Mouse (Mus musculus): ENCODE data around the gene Relt. TPM values are rescaled to one million over a fixed set of nuclear protein-coding genes. Genes with fewer than 3 reads are reported as not detected.

Gene Relt
- total RNA-seq (2017) = 5.5 and 18.3 TPM in 2 replicates

DNA sequence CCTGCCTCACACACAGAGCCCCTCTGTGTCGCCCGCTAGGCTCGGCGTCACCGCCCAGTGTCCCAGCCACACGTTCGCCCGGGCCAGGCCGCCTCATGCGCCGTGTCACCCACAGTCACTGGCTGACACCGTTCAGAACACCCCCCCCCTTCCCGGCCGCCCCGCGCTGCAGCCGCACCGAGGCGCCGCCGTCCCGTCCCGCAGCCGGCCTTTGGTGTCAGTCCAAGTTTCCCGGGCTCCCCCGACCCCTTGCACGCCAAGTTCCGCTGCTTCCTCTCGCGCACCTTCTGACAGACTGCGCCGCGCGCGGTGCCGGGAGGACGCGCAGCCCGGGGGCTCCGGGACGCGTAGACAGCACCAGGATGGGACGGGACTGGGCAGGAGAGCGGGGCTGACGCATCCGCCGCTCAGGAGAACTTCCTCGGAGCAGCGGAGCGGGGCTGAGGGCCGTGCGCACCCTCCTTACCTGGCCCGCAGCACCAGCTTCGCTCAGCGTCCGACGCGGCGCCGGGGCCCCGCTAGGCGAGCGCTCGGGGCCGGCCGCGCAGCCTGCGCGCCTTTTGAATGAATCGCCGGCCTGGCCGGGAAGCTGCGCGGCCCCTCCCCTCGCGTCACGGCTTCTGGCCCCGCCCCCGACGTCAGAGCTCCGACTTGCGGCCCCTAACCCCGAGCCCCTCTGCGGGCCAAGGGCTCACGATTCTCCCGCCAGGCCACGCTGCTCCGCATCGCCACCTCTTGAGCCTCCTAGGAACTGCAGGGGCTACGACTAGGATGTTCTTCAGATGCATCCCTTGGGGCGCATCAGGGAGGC lies at the start of gene Relt:
Gene Relt (minus strand): TSS at position 619 of the 811 bp plus-strand sequence.
- ATAC-seq (replicated peaks; ENCODE audit: low read depth, poor library complexity, severe bottlenecking) = peak; percentile 91

DNA sequence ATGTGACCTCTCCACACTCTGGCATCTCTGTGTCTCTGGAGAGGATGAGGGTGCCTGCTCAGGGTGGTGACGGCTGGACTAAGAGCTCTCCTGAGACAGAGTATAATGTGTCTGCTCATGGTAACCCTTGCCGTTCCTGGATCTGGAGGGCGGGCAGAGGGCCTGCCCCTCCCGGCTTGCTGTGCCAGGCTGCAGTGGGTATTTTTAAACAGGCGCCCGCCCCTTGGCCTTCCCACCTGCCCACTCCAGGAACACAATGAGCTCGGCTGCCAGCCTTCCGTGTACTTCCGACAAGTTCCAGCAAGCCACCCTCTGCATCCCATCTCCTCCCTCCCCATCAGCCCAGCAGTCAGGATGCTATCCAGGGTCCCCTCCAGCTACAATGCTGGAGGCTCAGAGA lies 48.5 kb upstream of the Relt start:
- no peak for ATAC-seq (replicated peaks; ENCODE audit: low read depth, poor library complexity, severe bottlenecking)

DNA sequence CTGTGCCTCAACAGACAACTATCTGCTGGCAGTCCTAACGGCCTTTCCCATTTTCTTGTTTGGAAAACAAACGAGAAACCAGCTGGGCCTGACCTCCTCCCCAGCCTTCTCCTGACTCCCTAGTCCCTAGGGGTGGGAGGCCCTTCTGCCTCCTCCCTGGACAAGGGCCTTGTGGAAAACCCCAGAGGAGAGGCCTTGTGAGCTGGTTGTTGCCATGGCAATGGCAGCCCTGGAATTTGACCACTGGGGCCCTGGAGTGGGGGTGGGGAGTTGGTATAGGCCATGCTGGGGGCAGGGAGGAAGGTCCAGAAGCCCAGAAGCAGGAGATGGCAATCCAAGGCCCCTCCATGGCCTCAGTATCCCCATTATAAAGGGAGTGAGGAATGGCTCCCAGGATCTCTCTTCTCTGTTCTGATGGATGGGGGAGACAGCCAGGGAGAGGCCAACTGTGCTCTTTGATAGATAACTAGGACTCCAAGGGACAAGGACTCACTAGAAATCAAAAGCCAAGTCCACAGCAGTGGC lies 48.1 kb upstream of the Relt start:
- ATAC-seq (replicated peaks; ENCODE audit: low read depth, poor library complexity, severe bottlenecking) = no peak

DNA sequence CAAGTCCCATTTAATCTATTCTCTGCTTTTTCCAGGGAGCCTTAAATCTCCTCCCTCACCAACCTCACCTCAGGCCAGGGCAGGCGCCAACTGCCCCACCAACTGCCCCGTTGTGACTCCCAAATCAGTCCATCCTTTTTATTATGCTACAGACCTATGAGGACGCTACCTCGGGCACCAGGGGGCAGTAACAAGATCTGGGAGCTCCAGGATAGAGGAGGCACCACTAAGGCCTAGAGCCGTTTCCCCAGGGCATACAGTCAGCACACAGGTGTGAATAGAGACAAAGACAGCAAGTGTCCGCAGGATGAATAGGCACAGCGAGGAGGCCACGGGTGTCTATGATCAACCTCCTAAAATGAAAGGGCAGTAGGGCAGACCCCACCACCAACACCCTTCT lies 45.3 kb upstream of the Relt start:
- 0 out of 2 replicates have a peak, but pooled peaks have one; percentile 27 for ATAC-seq (replicated peaks; ENCODE audit: low read depth, poor library complexity, severe bottlenecking)

DNA sequence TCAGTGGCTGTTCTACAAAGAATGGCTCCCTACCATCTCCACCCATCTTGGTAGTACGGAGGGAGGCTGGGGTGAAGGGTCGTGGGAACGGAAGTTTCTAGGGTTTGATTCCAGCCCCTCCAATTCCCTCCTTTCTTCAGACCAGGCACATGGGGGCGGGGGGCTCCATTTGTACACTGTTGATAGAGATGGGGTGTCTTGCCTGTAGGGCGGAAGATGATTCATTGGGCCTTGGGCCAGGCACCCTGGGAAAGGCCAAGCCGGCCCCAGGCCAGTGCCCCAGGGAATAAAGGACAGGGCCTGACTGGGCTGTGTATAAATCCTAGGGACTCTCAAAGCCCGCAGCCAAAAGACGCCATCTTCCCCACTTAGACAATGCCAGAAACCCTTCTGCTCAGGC lies 44.8 kb upstream of the Relt start:
- ATAC-seq (replicated peaks; ENCODE audit: low read depth, poor library complexity, severe bottlenecking) = no peak

DNA sequence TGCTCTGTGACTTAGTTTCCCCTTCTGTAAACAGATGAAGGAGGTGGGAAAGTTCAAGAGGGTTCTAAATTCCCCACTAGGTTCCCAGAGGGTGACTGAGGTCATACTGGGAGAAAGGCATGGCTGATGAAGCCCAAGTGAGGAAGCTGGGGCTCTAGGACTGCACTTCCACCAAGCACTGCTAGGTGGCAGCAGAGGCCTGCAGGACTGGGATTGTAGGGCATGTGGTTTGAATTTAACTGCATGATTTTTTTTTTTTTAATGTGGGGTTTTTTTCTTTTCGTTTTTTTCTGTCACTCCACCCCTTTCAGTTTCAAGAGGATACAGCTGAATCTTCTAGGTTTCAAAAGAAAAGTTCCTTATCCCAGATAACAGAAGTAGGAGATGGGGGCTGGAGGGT lies 44.0 kb upstream of the Relt start:
- peak; percentile 87 for ATAC-seq (replicated peaks; ENCODE audit: low read depth, poor library complexity, severe bottlenecking)

DNA sequence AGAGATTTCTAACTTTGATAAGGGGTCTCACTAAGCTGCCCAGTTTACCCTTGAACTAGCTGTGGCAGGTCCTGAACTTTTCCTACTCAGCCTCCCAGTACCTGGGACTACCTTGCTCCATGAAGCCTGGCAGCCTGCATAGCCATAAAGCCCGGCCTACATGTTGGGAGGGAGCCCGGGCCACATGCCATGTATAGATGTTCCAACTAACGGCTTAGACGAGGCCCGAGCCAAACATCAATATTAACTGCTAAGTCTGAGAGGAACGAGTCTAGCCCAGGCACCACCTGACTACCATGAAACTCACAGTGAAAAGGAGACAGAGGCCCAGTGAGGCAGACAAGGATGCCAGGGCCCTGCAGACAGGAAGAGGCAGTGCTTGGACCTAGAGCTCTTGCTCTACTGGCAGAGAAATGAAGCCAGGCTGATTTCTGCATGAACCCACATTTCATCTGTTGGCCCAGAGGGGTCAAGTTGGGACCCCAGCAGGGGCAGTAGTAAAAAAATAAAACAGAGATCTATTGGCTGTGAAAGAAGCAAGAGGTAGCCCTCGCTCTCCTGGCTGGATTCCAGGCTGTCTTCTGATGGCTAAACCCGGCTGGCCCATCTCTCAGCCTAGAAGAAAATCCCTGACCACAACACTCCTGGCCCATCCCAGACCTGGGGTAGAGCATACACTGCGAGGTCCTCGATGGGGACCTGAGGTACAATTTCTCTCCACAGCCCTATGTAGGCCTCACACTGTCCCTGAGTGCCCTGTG lies 43.0 kb upstream of the Relt start:
- ATAC-seq (replicated peaks; ENCODE audit: low read depth, poor library complexity, severe bottlenecking) = no peak

DNA sequence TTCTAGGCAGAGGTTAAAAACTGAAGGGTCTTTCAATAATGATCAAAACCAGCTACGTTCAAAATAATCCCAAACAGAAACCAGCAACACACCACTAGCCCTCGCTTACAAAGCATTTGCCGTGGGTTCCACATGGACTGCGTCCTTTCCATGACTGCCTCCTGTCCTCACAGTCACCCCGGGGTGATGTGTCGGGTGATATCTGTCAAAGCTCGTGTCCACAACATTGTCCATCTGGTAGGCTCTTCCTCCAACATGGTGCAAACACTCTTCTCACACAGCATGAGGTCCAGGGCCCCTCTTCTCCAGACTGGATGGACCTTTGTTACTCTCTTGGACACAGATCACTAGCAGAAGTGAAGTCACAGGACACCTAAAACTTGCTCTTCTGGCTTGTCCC lies 41.8 kb upstream of the Relt start:
- no peak for ATAC-seq (replicated peaks; ENCODE audit: low read depth, poor library complexity, severe bottlenecking)

DNA sequence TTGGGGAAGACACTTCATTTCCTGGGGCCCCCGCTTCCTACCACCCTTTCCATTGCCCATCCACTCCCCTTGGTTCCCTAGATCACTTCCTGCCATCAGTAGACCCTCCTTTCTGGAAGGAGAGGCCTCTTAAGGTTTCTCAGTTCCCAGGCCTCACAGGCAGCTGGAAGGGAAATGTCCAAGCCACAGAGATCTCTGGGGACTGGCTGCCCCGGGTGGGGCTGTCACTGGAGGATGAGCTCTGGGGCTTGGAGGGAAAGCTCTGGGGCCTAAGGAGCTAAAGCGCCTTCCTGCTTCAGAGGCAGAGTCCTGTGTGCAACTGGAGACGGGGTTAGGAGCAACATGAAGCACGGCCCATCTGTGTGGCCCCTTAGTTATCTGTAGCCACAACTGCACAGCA lies 41.4 kb upstream of the Relt start:
- ATAC-seq (replicated peaks; ENCODE audit: low read depth, poor library complexity, severe bottlenecking) = no peak

DNA sequence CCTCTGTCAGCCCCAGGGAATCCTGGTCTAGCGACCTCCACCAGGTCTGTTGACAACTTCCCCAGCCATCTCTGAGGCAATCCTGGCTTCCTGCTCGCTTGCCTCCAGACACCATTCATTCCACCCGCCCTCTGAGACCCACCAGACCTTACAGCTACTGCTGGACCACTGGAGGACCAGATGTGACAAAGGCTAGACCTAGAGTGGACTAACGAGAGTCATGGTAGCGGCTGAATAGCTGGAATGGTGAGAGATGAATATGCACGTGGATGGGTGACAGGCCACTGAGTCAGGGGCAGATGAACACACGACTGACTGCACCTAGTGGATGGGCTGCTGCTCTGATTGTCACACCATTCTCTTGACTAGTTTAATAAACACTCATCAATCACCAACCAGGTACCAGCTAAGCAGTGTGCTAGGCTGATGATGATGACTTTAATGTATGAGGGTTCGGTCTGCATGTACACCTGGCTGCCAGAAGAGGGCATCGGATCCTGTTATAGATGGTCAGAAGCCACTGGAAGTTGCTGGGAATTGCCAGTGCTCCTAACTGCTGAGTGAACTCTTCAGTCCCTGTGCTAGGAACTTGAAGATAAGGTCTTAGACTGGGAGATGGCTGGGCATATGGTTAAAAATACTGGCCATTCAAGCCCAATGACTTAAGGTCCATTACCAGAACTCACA lies 39.3 kb upstream of the Relt start:
- peak; percentile 53; the same call in 1 of the 2 replicates for ATAC-seq (replicated peaks; ENCODE audit: low read depth, poor library complexity, severe bottlenecking)

DNA sequence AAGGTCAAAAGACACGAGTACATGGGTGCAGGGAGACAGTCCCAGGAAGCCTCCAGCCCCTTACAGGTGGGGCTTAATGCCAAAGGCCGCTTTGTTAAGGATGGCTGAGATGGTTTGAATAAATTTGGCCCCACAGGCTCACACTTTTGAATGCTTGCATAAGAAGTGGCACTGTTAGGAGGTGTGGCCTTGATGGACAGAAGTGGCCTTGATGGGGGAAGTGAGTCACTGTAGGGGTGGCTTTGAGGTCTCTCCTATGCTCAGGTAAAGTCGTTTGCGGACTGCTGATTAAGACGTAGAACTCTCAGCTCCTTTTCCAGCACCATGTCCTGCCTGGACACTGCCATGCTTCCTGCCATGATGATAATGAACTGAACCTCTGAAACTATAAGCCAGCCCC lies 34.6 kb upstream of the Relt start:
- ATAC-seq (replicated peaks; ENCODE audit: low read depth, poor library complexity, severe bottlenecking) = no peak

DNA sequence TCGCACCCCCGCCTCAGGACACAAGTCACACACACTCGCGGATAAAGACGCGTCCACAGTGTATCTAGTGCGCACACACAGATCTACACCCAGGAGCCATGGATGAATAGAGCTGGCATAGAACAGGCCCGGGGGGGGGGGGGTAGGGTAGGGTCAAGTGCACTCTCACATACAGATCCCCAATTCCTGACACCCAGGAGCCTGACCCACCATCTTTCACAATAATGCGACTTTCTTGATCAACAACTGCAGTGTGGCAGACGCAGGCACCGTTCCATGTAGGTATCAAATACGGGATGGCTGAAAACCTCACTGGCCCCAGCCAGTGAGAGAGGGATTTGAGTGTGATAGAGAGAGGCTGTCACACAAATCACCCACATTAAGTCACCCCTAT lies 31.6 kb upstream of the Relt start:
- ATAC-seq (replicated peaks; ENCODE audit: low read depth, poor library complexity, severe bottlenecking) = 0 out of 2 replicates have a peak, but pooled peaks have one; percentile 21

DNA sequence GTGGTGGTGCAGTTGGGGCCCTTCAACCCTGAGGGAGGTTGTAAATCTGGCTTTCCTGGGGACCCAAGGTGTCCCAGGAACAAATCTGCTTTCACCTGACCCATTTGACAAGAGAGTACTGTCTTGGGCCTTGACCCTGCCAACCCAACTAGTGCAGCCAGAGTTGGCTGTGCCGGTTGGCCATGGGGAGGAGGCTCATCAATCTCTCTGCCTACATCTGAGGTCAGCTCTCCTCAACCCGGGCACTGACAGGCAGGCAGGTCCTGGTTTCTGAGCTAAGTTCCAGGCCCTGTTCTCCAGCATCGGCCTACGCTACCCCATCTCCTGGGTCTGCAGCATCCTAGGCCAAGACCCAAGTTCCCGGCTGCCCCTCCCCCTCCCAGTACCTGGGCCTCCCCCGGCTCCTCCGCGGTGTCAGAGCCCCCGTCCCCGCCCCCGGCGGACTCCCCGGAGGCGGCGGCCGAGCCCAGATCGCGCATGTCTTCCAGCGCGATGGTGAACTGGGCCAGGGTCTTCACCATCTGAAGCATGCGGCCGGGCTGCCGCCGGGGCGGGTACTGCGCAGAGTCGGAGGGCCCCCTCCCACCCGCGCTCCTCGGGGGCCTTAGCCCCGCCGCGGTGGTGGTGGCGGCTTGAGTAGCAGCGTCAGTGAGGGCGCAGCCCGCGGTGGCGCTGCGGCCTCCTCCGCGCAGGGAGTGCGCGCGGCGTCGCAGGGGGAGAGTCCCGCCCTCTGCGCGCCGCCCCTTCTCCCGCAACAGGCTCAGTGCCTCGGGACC lies 31.0 kb upstream of the Relt start:
- ATAC-seq (replicated peaks; ENCODE audit: low read depth, poor library complexity, severe bottlenecking) = peak; percentile 69

DNA sequence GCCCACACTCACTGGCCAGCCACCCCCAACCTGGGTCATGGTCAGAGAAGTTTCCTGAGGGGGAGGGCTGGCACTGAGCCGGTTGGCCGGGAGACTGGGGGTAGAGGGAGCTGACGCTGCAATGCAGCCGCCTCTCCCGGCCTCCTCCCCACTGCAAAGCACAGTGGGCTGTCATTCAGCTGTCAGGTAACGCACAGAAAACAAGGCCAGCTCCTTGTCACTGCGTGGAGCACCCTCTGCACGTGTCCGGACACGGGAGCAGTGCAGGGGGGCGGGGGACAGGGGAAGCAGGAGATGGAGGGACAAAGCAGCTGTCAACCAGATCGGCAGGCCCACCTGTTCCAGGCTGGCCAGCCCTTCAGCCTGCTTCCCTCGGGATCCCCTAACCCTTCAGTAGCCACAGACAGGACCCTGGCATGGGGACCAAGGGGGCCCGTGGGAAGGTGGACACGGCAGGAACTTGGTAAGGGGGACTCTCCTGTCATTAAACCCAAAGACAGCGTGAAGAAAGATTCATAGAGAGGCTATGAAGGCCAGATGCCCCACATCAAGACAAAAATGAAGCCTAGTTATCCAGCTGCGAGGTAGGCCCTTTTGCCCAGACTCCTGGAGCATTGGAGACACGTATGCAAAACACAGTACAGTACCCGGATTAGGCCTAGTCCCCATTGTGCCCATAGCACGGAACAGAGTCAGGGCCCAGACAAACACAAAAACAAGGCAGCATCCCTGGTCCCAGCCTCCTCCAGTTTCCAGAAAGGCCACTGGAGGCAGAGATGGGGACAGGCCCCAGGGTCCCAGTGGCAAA lies 30.2 kb upstream of the Relt start:
- no peak for ATAC-seq (replicated peaks; ENCODE audit: low read depth, poor library complexity, severe bottlenecking)

DNA sequence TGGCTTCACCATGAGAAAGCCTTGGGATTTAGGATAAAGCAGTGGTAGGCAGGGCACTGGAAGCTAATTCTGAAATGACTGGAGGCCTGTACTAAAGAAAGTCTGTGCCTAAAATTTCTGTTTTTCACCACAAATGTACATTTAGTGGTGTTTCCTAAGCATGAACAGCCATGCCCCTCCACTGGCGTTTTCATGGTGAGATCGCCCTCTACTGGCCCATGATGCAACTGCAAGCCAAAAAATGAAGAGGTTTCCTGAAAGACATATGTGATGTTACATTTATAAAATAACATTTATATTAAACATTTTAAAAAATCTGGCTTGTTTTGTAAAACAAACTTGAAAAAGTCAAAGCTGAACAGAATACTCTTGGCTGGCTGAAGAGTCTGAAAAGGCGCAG lies 23.3 kb upstream of the Relt start:
- ATAC-seq (replicated peaks; ENCODE audit: low read depth, poor library complexity, severe bottlenecking) = peak; percentile 72; the same call in 1 of the 2 replicates

DNA sequence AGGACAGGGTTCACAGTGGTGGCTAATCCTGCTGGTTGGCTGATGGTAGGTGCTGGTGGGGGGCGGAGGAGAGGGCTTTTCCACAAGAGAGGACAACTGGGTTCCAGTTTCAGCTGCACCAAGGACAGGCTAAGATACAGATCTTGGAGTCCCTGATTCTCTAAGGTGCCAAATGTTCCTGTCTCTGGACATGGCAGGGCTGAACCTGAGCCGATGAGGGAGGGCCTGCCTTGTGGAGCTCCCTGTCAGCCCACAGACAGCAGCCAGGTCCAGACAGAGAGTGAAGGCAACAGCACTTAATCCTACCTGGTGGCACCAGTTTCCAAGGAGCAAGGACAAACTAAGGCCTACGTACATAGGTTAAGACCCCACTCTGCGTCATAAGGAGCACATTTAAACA lies 21.2 kb upstream of the Relt start:
- ATAC-seq (replicated peaks; ENCODE audit: low read depth, poor library complexity, severe bottlenecking) = no peak

DNA sequence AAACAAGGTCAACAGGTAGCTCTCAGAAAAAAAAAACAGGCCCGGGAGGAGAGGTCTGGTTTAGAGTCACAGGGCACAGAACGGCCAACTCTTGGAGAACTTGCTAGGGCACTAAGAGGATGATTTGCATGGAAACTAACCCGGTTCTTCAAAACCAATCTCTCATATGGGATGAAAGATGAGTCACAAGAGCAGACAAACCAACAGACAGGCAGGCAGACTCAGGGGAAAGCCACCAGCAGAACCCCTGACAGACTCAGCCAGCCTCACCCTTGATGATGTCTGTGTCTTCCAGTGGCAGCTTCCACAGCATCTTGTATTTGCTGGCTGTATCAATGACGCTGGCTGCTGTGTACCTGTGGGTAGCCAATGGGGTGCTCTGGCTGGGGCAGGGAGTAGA lies 18.7 kb upstream of the Relt start:
- no peak for ATAC-seq (replicated peaks; ENCODE audit: low read depth, poor library complexity, severe bottlenecking)

DNA sequence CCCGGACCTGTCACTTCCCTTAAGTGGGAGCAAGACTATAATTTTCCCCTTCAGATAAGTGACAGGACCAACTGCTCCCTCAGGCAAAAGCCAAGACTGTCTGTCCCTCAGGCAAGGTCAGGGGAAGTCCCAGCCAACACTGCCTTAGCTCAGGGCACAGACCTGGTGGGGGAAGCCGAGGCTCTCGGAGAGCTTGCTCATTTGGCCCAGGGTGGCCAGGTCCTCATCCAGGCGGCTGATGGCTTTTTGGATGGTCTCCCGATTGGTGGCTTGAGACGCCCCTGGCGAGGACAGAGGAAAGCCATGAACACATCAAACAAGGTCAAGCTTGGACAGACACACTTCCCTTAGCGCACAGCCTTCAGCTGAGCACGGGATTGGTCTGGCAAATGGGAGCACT lies 18.3 kb upstream of the Relt start:
- no peak for ATAC-seq (replicated peaks; ENCODE audit: low read depth, poor library complexity, severe bottlenecking)

DNA sequence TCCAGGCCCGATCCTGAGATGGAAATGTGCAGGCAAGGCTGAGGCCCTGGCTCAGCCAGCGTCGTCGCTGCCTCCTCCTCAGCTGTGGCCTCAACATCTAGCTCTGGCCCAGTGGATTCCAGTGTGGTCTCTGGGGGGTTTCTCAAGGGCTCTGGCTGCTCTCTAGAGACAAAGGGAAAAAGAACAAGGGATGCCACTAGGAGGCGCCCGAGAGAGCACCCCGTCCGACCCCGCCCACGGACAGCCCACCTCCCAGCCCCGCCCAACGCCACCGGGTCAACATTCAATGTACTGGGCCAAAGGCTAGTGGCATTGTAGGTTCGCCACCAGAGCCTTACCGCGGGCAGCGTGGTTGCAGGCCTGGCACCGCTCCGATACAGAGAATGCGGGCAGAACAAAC lies 16.3 kb upstream of the Relt start:
- peak; percentile 81 for ATAC-seq (replicated peaks; ENCODE audit: low read depth, poor library complexity, severe bottlenecking)
